Mouse (Mus musculus) bone marrow macrophage, adult 2 months (primary cell): ENCODE results near the gene Cfl1.

Experiments used
- CTCF ChIP-seq: IDR thresholded peaks from 2 replicates; pipeline ENCODE4 v1.5.1; 2012; ENCODE audit warnings: low read depth, mild to moderate bottlenecking, low read length, moderate library complexity
- POLR2A ChIP-seq: IDR thresholded peaks from 2 replicates; pipeline ENCODE4 v1.6.1; 2012; ENCODE audit warnings: mild to moderate bottlenecking, low read depth, low read length, borderline replicate concordance

DNA sequence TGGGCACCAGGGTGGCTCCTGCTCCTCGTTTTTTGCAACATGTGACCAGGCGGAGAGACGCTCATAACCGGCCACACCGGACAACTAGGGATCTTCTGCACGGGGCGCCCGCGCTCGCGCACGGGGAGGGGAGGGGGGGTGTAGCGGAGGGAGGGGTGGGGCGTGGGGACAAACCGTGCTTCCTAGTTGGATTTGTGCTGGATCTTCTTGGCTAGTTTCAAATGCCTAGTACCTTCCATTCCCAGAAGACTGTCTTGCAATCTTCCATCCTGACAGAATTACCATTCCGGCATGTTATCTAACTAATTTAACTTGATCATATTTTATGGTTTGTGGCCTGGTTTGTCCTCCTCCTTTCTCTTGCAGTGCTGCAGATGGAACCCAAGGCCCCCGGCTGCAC is 13.4 kb downstream of the Cfl1 start, which contains the start of gene 1700020D05Rik:
- no peak for TF ChIP-seq POLR2A
- no peak for TF ChIP-seq CTCF
